Mouse (Mus musculus): ENCODE results near the gene Itgb5. TPM values are rescaled to one million over a fixed set of nuclear protein-coding genes. Genes with fewer than 3 reads are reported as not detected.

Itgb5 gene
- polyA plus RNA-seq, 1 experiment from 2014 or later, result 26.0 TPM

- Histone ChIP-seq H3K9ac (ENCODE audit: low read length) (no peak overlapping the region), H3K27me3 (ENCODE audit: control insufficient read depth, insufficient read depth, low read length) (no peaks in the 10 kb centered on the region), H3K27ac (replicated peaks) (no peak overlapping the region), H3K4me1 (replicated peaks; ENCODE audit: control insufficient read depth, insufficient read depth) (no peaks in the 10 kb centered on the region), H3K4me3 (ENCODE audit: low read depth, low read length) (no peak overlapping the region), H3K4me2 (replicated peaks; ENCODE audit: low read depth) (no peak overlapping the region), H3K36me3 (ENCODE audit: control insufficient read depth, insufficient read depth, low read length) (peaks cover 7% of the 10 kb centered on the region; the same call in 1 of the 2 replicates), H3K9me3 (ENCODE audit: control insufficient read depth, low read length) (no peaks in the 10 kb centered on the region)
- TF ChIP-seq CTCF (IDR thresholded peaks at IDR 0.05; ENCODE audit: low read depth) (no peak), EP300 (optimal IDR thresholded peaks at IDR 0.05) (no peak)
- no peak for DNase-seq (ENCODE audit: low spot score)
- 57% methylated on average over 4 of the region's 4 CpGs for WGBS
- ATAC-seq (ENCODE audit: low FRiP score, low TSS enrichment), result no peak
These were observed 14.7 kb downstream of the Itgb5 start for GRCm38 (mm10) chr16:33844150-33844611.

- Histone ChIP-seq H3K9me3 (ENCODE audit: control insufficient read depth, low read length) (no peaks in the 10 kb centered on the region), H3K9ac (ENCODE audit: low read length) (no peak overlapping the region), H3K4me3 (ENCODE audit: low read depth, low read length) (no peak overlapping the region), H3K36me3 (ENCODE audit: control insufficient read depth, insufficient read depth, low read length) (peaks cover 7% of the 10 kb centered on the region; the same call in 1 of the 2 replicates), H3K27ac (replicated peaks) (no peak overlapping the region), H3K4me2 (replicated peaks; ENCODE audit: low read depth) (no peak overlapping the region), H3K4me1 (replicated peaks; ENCODE audit: control insufficient read depth, insufficient read depth) (no peaks in the 10 kb centered on the region), H3K27me3 (ENCODE audit: control insufficient read depth, insufficient read depth, low read length) (no peaks in the 10 kb centered on the region)
- DNase-seq (ENCODE audit: low spot score) (no peak), ATAC-seq (ENCODE audit: low FRiP score, low TSS enrichment) (no peak)
- TF ChIP-seq CTCF (IDR thresholded peaks at IDR 0.05; ENCODE audit: low read depth) (no peak), EP300 (optimal IDR thresholded peaks at IDR 0.05) (no peak)
- WGBS, result 73% methylated on average over 6 of the region's 6 CpGs
These were observed 15.4 kb downstream of the Itgb5 start for GRCm38 (mm10) chr16:33844866-33845265.

GRCm38 (mm10) chr16:33853271-33853670 lies 23.8 kb downstream of the Itgb5 start:
- no peak for DNase-seq (ENCODE audit: low spot score)
- H3K9me3 ChIP-seq (ENCODE audit: control insufficient read depth, low read length), result no peaks in the 10 kb centered on the region
- H3K9ac ChIP-seq (ENCODE audit: low read length), result no peak overlapping the region
- H3K36me3 ChIP-seq (ENCODE audit: control insufficient read depth, insufficient read depth, low read length), result no peaks in the 10 kb centered on the region
- no peak for TF ChIP-seq CTCF (IDR thresholded peaks at IDR 0.05; ENCODE audit: low read depth)
- no peak for TF ChIP-seq EP300 (optimal IDR thresholded peaks at IDR 0.05)
- ATAC-seq (ENCODE audit: low FRiP score, low TSS enrichment), result no peak
- no peak overlapping the region for H3K4me3 ChIP-seq (ENCODE audit: low read depth, low read length)
- no peak overlapping the region for H3K27ac ChIP-seq (replicated peaks)
- no peak overlapping the region for H3K4me2 ChIP-seq (replicated peaks; ENCODE audit: low read depth)
- H3K4me1 ChIP-seq (replicated peaks; ENCODE audit: control insufficient read depth, insufficient read depth), result no peaks in the 10 kb centered on the region
- H3K27me3 ChIP-seq (ENCODE audit: control insufficient read depth, insufficient read depth, low read length), result no peaks in the 10 kb centered on the region

- WGBS, result 74% methylated on average over 2 of the region's 2 CpGs
- TF ChIP-seq EP300 (optimal IDR thresholded peaks at IDR 0.05) (no peak), CTCF (IDR thresholded peaks at IDR 0.05; ENCODE audit: low read depth) (no peak)
- ATAC-seq (ENCODE audit: low FRiP score, low TSS enrichment), result no peak
These were observed 29.3 kb downstream of the Itgb5 start for GRCm38 (mm10) chr16:33858766-33859165.

GRCm38 (mm10) chr16:33859380-33859779 lies 29.9 kb downstream of the Itgb5 start:
- Histone ChIP-seq H3K4me3 (ENCODE audit: low read depth, low read length) (no peak overlapping the region), H3K27ac (replicated peaks) (no peak overlapping the region), H3K4me1 (replicated peaks; ENCODE audit: control insufficient read depth, insufficient read depth) (no peaks in the 10 kb centered on the region), H3K36me3 (ENCODE audit: control insufficient read depth, insufficient read depth, low read length) (no peaks in the 10 kb centered on the region), H3K9ac (ENCODE audit: low read length) (no peak overlapping the region), H3K27me3 (ENCODE audit: control insufficient read depth, insufficient read depth, low read length) (no peaks in the 10 kb centered on the region), H3K9me3 (ENCODE audit: control insufficient read depth, low read length) (no peaks in the 10 kb centered on the region), H3K4me2 (replicated peaks; ENCODE audit: low read depth) (no peak overlapping the region)
- ATAC-seq (ENCODE audit: low FRiP score, low TSS enrichment) (no peak), DNase-seq (ENCODE audit: low spot score) (no peak)
- 63% methylated on average over 5 of the region's 5 CpGs for WGBS
- no peak for TF ChIP-seq EP300 (optimal IDR thresholded peaks at IDR 0.05)
- no peak for TF ChIP-seq CTCF (IDR thresholded peaks at IDR 0.05; ENCODE audit: low read depth)

More at GRCm38 (mm10) chr16:33858766-33859165, 29.3 kb downstream of the Itgb5 start:
- Histone ChIP-seq H3K9ac (ENCODE audit: low read length) (no peak overlapping the region), H3K36me3 (ENCODE audit: control insufficient read depth, insufficient read depth, low read length) (no peaks in the 10 kb centered on the region), H3K27ac (replicated peaks) (no peak overlapping the region), H3K27me3 (ENCODE audit: control insufficient read depth, insufficient read depth, low read length) (no peaks in the 10 kb centered on the region), H3K4me3 (ENCODE audit: low read depth, low read length) (no peak overlapping the region), H3K4me2 (replicated peaks; ENCODE audit: low read depth) (no peak overlapping the region), H3K9me3 (ENCODE audit: control insufficient read depth, low read length) (no peaks in the 10 kb centered on the region), H3K4me1 (replicated peaks; ENCODE audit: control insufficient read depth, insufficient read depth) (no peaks in the 10 kb centered on the region)
- DNase-seq (ENCODE audit: low spot score), result no peak

GRCm38 (mm10) chr16:33859988-33860700 lies 30.7 kb downstream of the Itgb5 start:
- Histone ChIP-seq H3K9me3 (ENCODE audit: control insufficient read depth, low read length) (no peaks in the 10 kb centered on the region), H3K4me2 (replicated peaks; ENCODE audit: low read depth) (no peak overlapping the region), H3K27ac (replicated peaks) (no peak overlapping the region), H3K9ac (ENCODE audit: low read length) (no peak overlapping the region), H3K4me1 (replicated peaks; ENCODE audit: control insufficient read depth, insufficient read depth) (no peaks in the 10 kb centered on the region), H3K4me3 (ENCODE audit: low read depth, low read length) (no peak overlapping the region), H3K27me3 (ENCODE audit: control insufficient read depth, insufficient read depth, low read length) (no peaks in the 10 kb centered on the region), H3K36me3 (ENCODE audit: control insufficient read depth, insufficient read depth, low read length) (no peaks in the 10 kb centered on the region)
- DNase-seq (ENCODE audit: low spot score) (peak; percentile 45), ATAC-seq (ENCODE audit: low FRiP score, low TSS enrichment) (no peak)
- 52% methylated on average over 14 of the region's 14 CpGs for WGBS
- TF ChIP-seq CTCF (IDR thresholded peaks at IDR 0.05; ENCODE audit: low read depth), result peak; percentile 63
- no peak for TF ChIP-seq EP300 (optimal IDR thresholded peaks at IDR 0.05)
